Mouse (Mus musculus): ENCODE data around the gene Stx8. TPM values are rescaled to one million over a fixed set of nuclear protein-coding genes. Genes with fewer than 3 reads are reported as not detected.

Stx8 gene
- 62.1 and 68.1 TPM in 2 replicates for polyA plus RNA-seq (2015; fragmentation: Nextera tagmentation; extraction: Ambion mirVana)

- peak within 1 kb of the TSS; percentile 87 for H3K4me2 ChIP-seq
- WGBS, result under 1% methylated on average over 28 of the region's 28 CpGs
- no peaks in the 10 kb centered on the region for H3K27me3 ChIP-seq
- no peaks in the 10 kb centered on the region for H3K9me3 ChIP-seq
- peak within 1 kb of the TSS; percentile 86 for H3K4me3 ChIP-seq
- peak within 1 kb of the TSS; percentile 22; the same call in 1 of the 2 replicates for H3K27ac ChIP-seq
- peaks cover 18% of the 10 kb centered on the region for H3K4me1 ChIP-seq
- ATAC-seq (ENCODE audit: insufficient number of reproducible peaks, insufficient read depth, low FRiP score, low TSS enrichment, low read depth), result peak; percentile 37; the same call in 1 of the 2 replicates
- H3K36me3 ChIP-seq, result peaks cover 11% of the 10 kb centered on the region; the same call in 1 of the 2 replicates
- peak within 1 kb of the TSS; percentile 87 for H3K9ac ChIP-seq
Measured at GRCm38 (mm10) chr11:67965905-67966878, at the start of gene Stx8. Gene Stx8 (plus strand): TSS chr11:67966193.

- Histone ChIP-seq H3K27me3 (peaks cover 34% of the 10 kb centered on the region), H3K36me3 (no peaks in the 10 kb centered on the region), H3K4me2 (no peak overlapping the region), H3K27ac (no peak overlapping the region), H3K9me3 (no peaks in the 10 kb centered on the region), H3K4me1 (peaks cover 4% of the 10 kb centered on the region; the same call in 1 of the 2 replicates), H3K9ac (no peak overlapping the region), H3K4me3 (no peak overlapping the region)
- ATAC-seq (ENCODE audit: insufficient number of reproducible peaks, insufficient read depth, low FRiP score, low TSS enrichment, low read depth), result no peak
- 75% methylated on average over 3 of the region's 3 CpGs for WGBS
Measured at GRCm38 (mm10) chr11:67917126-67917525, 48.9 kb upstream of the Stx8 start.

DNA sequence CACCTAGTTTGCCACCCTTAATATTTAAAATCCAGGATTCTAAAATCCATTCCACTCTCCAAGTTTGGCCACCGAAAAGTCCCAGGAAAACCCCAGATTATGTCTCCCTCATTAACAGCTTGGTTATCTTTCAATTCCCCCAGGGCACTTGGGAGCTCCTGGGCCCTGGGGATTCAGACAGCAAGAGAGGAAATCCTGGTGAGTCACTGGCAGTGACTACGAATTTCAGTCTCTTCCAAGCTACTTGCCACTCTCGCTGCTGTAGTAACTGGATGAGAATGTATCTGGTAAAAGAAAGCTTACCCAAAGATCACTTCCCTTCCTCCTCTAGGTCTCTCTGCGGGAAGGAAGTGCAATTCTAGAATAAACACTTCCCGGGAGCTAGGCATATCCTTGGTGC is 46.4 kb upstream of the Stx8 start:
- Histone ChIP-seq H3K4me3 (no peak overlapping the region), H3K27me3 (peaks cover 36% of the 10 kb centered on the region), H3K4me2 (no peak overlapping the region), H3K36me3 (no peaks in the 10 kb centered on the region), H3K9me3 (no peaks in the 10 kb centered on the region), H3K9ac (no peak overlapping the region), H3K27ac (no peak overlapping the region), H3K4me1 (peaks cover 4% of the 10 kb centered on the region; the same call in 1 of the 2 replicates)
- 59% methylated on average over 5 of the region's 5 CpGs for WGBS
- no peak for ATAC-seq (ENCODE audit: insufficient number of reproducible peaks, insufficient read depth, low FRiP score, low TSS enrichment, low read depth)

DNA sequence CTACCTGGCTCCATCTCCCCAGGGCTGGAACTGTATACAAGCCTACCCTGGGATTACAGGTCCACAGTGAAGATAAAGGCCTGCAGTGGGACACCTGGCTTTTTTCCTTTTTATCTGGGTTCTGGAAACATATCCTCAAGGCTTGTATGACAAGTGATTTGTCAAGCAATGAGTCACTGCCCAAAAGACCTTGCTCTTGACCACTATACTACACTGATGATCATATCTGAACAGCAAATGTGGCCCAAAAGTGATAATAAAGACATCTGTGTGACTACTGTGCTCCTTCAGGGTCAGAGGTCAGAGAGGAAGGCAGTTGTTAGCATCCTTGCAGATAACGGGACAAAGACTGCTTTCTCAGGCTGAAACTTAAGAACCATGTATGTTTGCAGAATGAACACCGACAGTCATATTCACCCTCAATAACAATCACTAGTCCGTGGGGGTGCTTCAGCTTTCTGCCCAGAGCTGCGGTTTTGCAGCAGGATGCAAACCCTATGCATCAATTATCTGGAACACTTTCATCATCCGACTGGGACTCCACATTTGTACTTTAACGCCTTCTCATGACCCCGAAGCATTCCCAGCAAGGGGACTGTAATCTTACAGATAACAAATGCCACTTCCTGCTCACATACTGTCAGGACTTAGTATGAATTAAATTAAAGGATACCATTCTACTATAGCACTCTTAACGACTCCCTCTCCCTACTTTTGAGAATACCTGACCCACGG is 45.6 kb upstream of the Stx8 start:
- Histone ChIP-seq H3K4me3 (peak overlapping the region; percentile 72), H3K36me3 (no peaks in the 10 kb centered on the region), H3K9me3 (no peaks in the 10 kb centered on the region), H3K27me3 (peaks cover 36% of the 10 kb centered on the region), H3K27ac (no peak overlapping the region), H3K4me2 (peak overlapping the region; percentile 100; the same call in 1 of the 2 replicates), H3K4me1 (peaks cover 4% of the 10 kb centered on the region; the same call in 1 of the 2 replicates), H3K9ac (no peak overlapping the region)
- 36% methylated on average over 9 of the region's 9 CpGs for whole genome bisulfite sequencing
- ATAC-seq (ENCODE audit: insufficient number of reproducible peaks, insufficient read depth, low FRiP score, low TSS enrichment, low read depth), result no peak

DNA sequence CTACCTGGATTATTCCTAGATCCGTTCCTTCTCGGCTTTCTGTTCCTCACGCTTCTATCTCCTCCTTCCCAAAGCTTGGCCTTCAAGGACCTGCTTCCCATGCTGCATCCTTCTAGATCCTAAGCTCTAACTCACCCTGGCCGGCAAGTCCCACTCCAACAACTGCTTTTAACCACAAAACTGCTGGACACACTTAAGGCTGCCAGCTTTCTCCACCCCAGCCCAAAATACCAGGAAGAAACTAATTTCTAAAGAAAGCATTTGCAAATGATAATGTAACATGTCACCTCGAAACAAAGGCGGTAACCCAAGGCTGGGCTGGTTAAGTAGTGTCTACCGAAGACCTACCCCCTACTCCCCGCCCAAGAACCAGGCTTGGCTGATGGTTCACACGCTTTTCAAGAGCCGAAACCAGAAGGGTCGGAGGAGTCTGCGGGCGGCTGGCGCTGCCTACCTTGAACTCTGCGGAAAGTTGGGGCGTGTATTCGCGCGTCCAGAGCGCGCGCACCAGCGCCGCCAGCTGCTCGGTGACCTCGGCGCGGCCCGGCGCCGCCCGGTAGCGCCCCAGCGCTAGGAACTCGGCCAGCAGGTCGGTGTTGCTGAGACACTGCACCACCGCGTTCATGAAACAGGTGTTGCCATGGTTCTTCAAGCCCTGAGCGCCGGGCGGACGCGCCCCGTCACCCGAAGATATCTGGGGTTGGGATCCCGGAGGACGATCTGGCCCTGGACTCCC is 44.7 kb upstream of the Stx8 start:
- H3K9ac ChIP-seq, result peak overlapping the region; percentile 74
- no peaks in the 10 kb centered on the region for H3K9me3 ChIP-seq
- 0 out of 2 replicates have a peak overlapping the region, but pooled peaks have one; percentile 48 for H3K27ac ChIP-seq
- H3K36me3 ChIP-seq, result no peaks in the 10 kb centered on the region
- peaks cover 36% of the 10 kb centered on the region for H3K27me3 ChIP-seq
- H3K4me3 ChIP-seq, result peak overlapping the region; percentile 72
- peaks cover 4% of the 10 kb centered on the region; the same call in 1 of the 2 replicates for H3K4me1 ChIP-seq
- WGBS, result 2% methylated on average over 47 of the region's 47 CpGs
- H3K4me2 ChIP-seq, result peak overlapping the region; percentile 100
- no peak for ATAC-seq (ENCODE audit: insufficient number of reproducible peaks, insufficient read depth, low FRiP score, low TSS enrichment, low read depth)

- peak; percentile 49; the same call in 1 of the 2 replicates for ATAC-seq (ENCODE audit: insufficient number of reproducible peaks, insufficient read depth, low FRiP score, low TSS enrichment, low read depth)
- Histone ChIP-seq H3K36me3 (no peaks in the 10 kb centered on the region), H3K27ac (peak within 1 kb of the TSS; percentile 48; the same call in 1 of the 2 replicates), H3K4me3 (peak within 1 kb of the TSS; percentile 72), H3K4me1 (peaks cover 4% of the 10 kb centered on the region; the same call in 1 of the 2 replicates), H3K9ac (peak within 1 kb of the TSS; percentile 74), H3K9me3 (no peaks in the 10 kb centered on the region), H3K27me3 (peaks cover 36% of the 10 kb centered on the region), H3K4me2 (peak within 1 kb of the TSS; percentile 100)
- under 1% methylated on average over 59 of the region's 80 CpGs for WGBS
Measured at GRCm38 (mm10) chr11:67921827-67922754, 43.9 kb upstream of the Stx8 start, which contains the start of gene Usp43. Gene Usp43 (minus strand): TSS chr11:67922153.

- Histone ChIP-seq H3K4me1 (peaks cover 4% of the 10 kb centered on the region; the same call in 1 of the 2 replicates), H3K9me3 (no peaks in the 10 kb centered on the region), H3K36me3 (no peaks in the 10 kb centered on the region), H3K27me3 (peaks cover 36% of the 10 kb centered on the region), H3K4me2 (peak overlapping the region; percentile 100), H3K4me3 (peak overlapping the region; percentile 72), H3K27ac (peak overlapping the region; percentile 48; the same call in 1 of the 2 replicates), H3K9ac (peak overlapping the region; percentile 74)
- WGBS, result 0% methylated on average over 12 of the region's 12 CpGs
- peak; percentile 65; the same call in 1 of the 2 replicates for ATAC-seq (ENCODE audit: insufficient number of reproducible peaks, insufficient read depth, low FRiP score, low TSS enrichment, low read depth)
Measured at GRCm38 (mm10) chr11:67922755-67923125, 43.3 kb upstream of the Stx8 start.

GRCm38 (mm10) chr11:67923720-67924119 is 42.3 kb upstream of the Stx8 start:
- no peak overlapping the region for H3K27ac ChIP-seq
- peaks cover 36% of the 10 kb centered on the region for H3K27me3 ChIP-seq
- ATAC-seq (ENCODE audit: insufficient number of reproducible peaks, insufficient read depth, low FRiP score, low TSS enrichment, low read depth), result no peak
- peaks cover 4% of the 10 kb centered on the region; the same call in 1 of the 2 replicates for H3K4me1 ChIP-seq
- no peak overlapping the region for H3K4me3 ChIP-seq
- WGBS, result 94% methylated on average over 5 of the region's 5 CpGs
- no peaks in the 10 kb centered on the region for H3K36me3 ChIP-seq
- H3K4me2 ChIP-seq, result no peak overlapping the region
- H3K9ac ChIP-seq, result no peak overlapping the region
- no peaks in the 10 kb centered on the region for H3K9me3 ChIP-seq

DNA sequence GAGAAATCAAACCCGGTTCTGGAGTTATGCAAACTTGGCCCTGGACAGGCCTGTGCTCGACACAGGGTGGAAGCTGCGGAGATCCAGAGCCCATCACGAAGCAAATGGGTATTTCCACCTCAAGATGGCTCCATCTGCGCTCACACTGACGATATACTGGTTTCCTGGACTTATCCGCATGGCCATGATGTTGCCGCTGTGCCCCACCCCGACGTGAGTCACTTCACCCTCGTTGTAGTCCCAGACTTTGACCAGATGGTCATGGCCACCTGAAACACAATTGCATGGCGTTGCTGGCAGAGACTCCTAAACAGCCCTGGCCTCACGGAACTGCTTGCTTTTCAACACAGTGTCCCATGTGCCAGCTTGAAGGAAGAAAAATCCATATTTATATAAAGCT is 41.0 kb upstream of the Stx8 start:
- no peak overlapping the region for H3K9ac ChIP-seq
- no peaks in the 10 kb centered on the region for H3K36me3 ChIP-seq
- peaks cover 4% of the 10 kb centered on the region; the same call in 1 of the 2 replicates for H3K4me1 ChIP-seq
- H3K9me3 ChIP-seq, result no peaks in the 10 kb centered on the region
- H3K4me2 ChIP-seq, result no peak overlapping the region
- WGBS, result 88% methylated on average over 13 of the region's 13 CpGs
- no peak overlapping the region for H3K27ac ChIP-seq
- peaks cover 24% of the 10 kb centered on the region for H3K27me3 ChIP-seq
- H3K4me3 ChIP-seq, result no peak overlapping the region
- ATAC-seq (ENCODE audit: insufficient number of reproducible peaks, insufficient read depth, low FRiP score, low TSS enrichment, low read depth), result no peak
